Mouse (Mus musculus) skeletal muscle tissue, postnatal 0 days (tissue): ENCODE data around the gene Gm10324. TPM values are rescaled to one million over a fixed set of nuclear protein-coding genes. Genes with fewer than 3 reads are reported as not detected.

Source experiments
- polyA plus RNA-seq: library from polyadenylated mRNA; unstranded; fragments of >200 nt; fragmentation: Nextera tagmentation; extraction: Ambion mirVana; gene quantifications from 2 replicates; pipeline ENCODE4 v1.2.1, GENCODE M21; 2015

The Gm10324 gene
- polyA plus RNA-seq: not detected in 2 replicates

DNA sequence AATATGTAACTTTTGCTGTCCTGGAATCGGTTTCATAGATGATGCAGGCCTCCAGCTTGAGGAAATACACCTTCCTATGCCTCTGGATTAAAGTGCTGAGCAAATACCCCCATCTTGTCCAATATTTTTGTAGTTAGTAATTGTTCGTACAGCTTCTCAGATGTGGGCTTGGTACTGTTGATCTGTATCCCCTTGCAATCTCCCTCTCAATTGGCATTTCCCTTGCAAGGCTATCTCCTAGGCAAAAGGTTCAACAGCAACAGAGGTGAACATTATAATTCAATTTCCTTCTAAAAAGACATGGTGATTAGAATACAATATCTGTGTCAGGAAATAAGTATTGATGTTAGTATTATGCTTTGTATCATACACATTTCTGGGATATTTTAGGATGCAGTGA lies at the start of gene Gm10324:
Gene Gm10324, plus strand, starts transcription at position 301 of the 400 bp plus-strand sequence.

Other genes with a start within 250 kb of the Gm10324 start
- not detected in 2 replicates for gene Gm10772, start 108.0 kb downstream of the Gm10324 start, polyA plus RNA-seq